Mouse (Mus musculus): ENCODE results near the gene Smurf1. TPM values are rescaled to one million over a fixed set of nuclear protein-coding genes. Genes with fewer than 3 reads are reported as not detected.

Smurf1 gene
- polyA plus RNA-seq, 1 experiment from 2014 or later: 18.0 TPM

GRCm38 (mm10) chr5:144871775-144872174, 93.9 kb downstream of the Smurf1 start:
- H3K27ac ChIP-seq (replicated peaks in 1 of 2; ENCODE audit: control insufficient read depth in 1 of 2, insufficient read depth in 1 of 2, low read depth in 2 of 2, low read length in 2 of 2): no peak overlapping the region
- H3K9ac ChIP-seq (ENCODE audit: low read length): no peak overlapping the region
- no peak overlapping the region for H3K4me2 ChIP-seq (ENCODE audit: low read length)
- ATAC-seq (ENCODE audit: insufficient number of reproducible peaks, insufficient read depth, low FRiP score, low read depth): no peak
- H3K36me3 ChIP-seq (ENCODE audit: control insufficient read depth, insufficient read depth, low read length): peaks cover 2% of the 10 kb centered on the region; the same call in 1 of the 2 replicates
- peaks cover 2 to 7% of the 10 kb centered on the region in 2 experiments; a peak in 3 of 4 replicates for H3K4me1 ChIP-seq (ENCODE audit: control insufficient read depth in 2 of 2, insufficient read depth in 2 of 2, low read length in 2 of 2)
- no peaks in the 10 kb centered on the region for H3K9me3 ChIP-seq (ENCODE audit: control insufficient read depth, low read length)
- 91% methylated on average over 1 of the region's 1 CpGs for WGBS
- no peaks in the 10 kb centered on the region for H3K27me3 ChIP-seq (ENCODE audit: control insufficient read depth, insufficient read depth, low read length)
- no peak overlapping the region for H3K4me3 ChIP-seq (ENCODE audit: control insufficient read depth in 1 of 2, insufficient read depth in 1 of 2, low read depth in 1 of 2, low read length in 2 of 2)

GRCm38 (mm10) chr5:144870782-144871181, 94.9 kb downstream of the Smurf1 start:
- peak overlapping the region in 1 of 2 experiments; percentile 25; a peak in 2 of 4 replicates for H3K27ac ChIP-seq (replicated peaks in 1 of 2; ENCODE audit: control insufficient read depth in 1 of 2, insufficient read depth in 1 of 2, low read depth in 2 of 2, low read length in 2 of 2)
- H3K4me1 ChIP-seq (ENCODE audit: control insufficient read depth in 2 of 2, insufficient read depth in 2 of 2, low read length in 2 of 2): peaks cover under 1 to 6% of the 10 kb centered on the region in 2 experiments; a peak in 3 of 4 replicates
- WGBS: 65% methylated on average over 7 of the region's 7 CpGs
- ATAC-seq (ENCODE audit: insufficient number of reproducible peaks, insufficient read depth, low FRiP score, low read depth): 0 out of 2 replicates have a peak, but pooled peaks have one; percentile 28
- no peaks in the 10 kb centered on the region for H3K9me3 ChIP-seq (ENCODE audit: control insufficient read depth, low read length)
- H3K4me2 ChIP-seq (ENCODE audit: low read length): no peak overlapping the region
- H3K4me3 ChIP-seq (ENCODE audit: control insufficient read depth in 1 of 2, insufficient read depth in 1 of 2, low read depth in 1 of 2, low read length in 2 of 2): no peak overlapping the region
- no peaks in the 10 kb centered on the region for H3K27me3 ChIP-seq (ENCODE audit: control insufficient read depth, insufficient read depth, low read length)
- H3K9ac ChIP-seq (ENCODE audit: low read length): no peak overlapping the region
- no peaks in the 10 kb centered on the region for H3K36me3 ChIP-seq (ENCODE audit: control insufficient read depth, insufficient read depth, low read length)

- 68% methylated on average over 7 of the region's 7 CpGs for WGBS
- no peak for ATAC-seq (ENCODE audit: insufficient number of reproducible peaks, insufficient read depth, low FRiP score, low read depth)
- no peak overlapping the region for H3K4me3 ChIP-seq (ENCODE audit: control insufficient read depth in 1 of 2, insufficient read depth in 1 of 2, low read depth in 1 of 2, low read length in 2 of 2)
- H3K27me3 ChIP-seq (ENCODE audit: control insufficient read depth, insufficient read depth, low read length): no peaks in the 10 kb centered on the region
- H3K27ac ChIP-seq (replicated peaks in 1 of 2; ENCODE audit: control insufficient read depth in 1 of 2, insufficient read depth in 1 of 2, low read depth in 2 of 2, low read length in 2 of 2): peak overlapping the region in 1 of 2 experiments; percentile 10; a peak in 2 of 4 replicates
- no peaks in the 10 kb centered on the region for H3K9me3 ChIP-seq (ENCODE audit: control insufficient read depth, low read length)
- H3K9ac ChIP-seq (ENCODE audit: low read length): no peak overlapping the region
- H3K36me3 ChIP-seq (ENCODE audit: control insufficient read depth, insufficient read depth, low read length): no peaks in the 10 kb centered on the region
- no peak overlapping the region for H3K4me2 ChIP-seq (ENCODE audit: low read length)
- no peaks in the 10 kb centered on the region for H3K4me1 ChIP-seq (ENCODE audit: control insufficient read depth in 2 of 2, insufficient read depth in 2 of 2, low read length in 2 of 2)
Observed at GRCm38 (mm10) chr5:144869466-144869865, 96.2 kb downstream of the Smurf1 start.

- no peak for ATAC-seq (ENCODE audit: insufficient number of reproducible peaks, insufficient read depth, low FRiP score, low read depth)
- WGBS: 60% methylated on average over 8 of the region's 8 CpGs
- no peak overlapping the region for H3K27ac ChIP-seq (replicated peaks in 1 of 2; ENCODE audit: control insufficient read depth in 1 of 2, insufficient read depth in 1 of 2, low read depth in 2 of 2, low read length in 2 of 2)
- no peaks in the 10 kb centered on the region for H3K4me1 ChIP-seq (ENCODE audit: control insufficient read depth in 2 of 2, insufficient read depth in 2 of 2, low read length in 2 of 2)
- no peaks in the 10 kb centered on the region for H3K9me3 ChIP-seq (ENCODE audit: control insufficient read depth, low read length)
- no peaks in the 10 kb centered on the region for H3K36me3 ChIP-seq (ENCODE audit: control insufficient read depth, insufficient read depth, low read length)
- H3K9ac ChIP-seq (ENCODE audit: low read length): no peak overlapping the region
- no peaks in the 10 kb centered on the region for H3K27me3 ChIP-seq (ENCODE audit: control insufficient read depth, insufficient read depth, low read length)
- no peak overlapping the region for H3K4me2 ChIP-seq (ENCODE audit: low read length)
- H3K4me3 ChIP-seq (ENCODE audit: control insufficient read depth in 1 of 2, insufficient read depth in 1 of 2, low read depth in 1 of 2, low read length in 2 of 2): no peak overlapping the region
Observed at GRCm38 (mm10) chr5:144866923-144867322, 98.7 kb downstream of the Smurf1 start.

GRCm38 (mm10) chr5:144860913-144861312, 104.7 kb downstream of the Smurf1 start:
- H3K27ac ChIP-seq (replicated peaks in 1 of 2; ENCODE audit: control insufficient read depth in 1 of 2, insufficient read depth in 1 of 2, low read depth in 2 of 2, low read length in 2 of 2): no peak overlapping the region
- ATAC-seq (ENCODE audit: insufficient number of reproducible peaks, insufficient read depth, low FRiP score, low read depth): no peak
- no peak overlapping the region for H3K4me2 ChIP-seq (ENCODE audit: low read length)
- H3K9me3 ChIP-seq (ENCODE audit: control insufficient read depth, low read length): peaks cover 12% of the 10 kb centered on the region
- no peaks in the 10 kb centered on the region for H3K27me3 ChIP-seq (ENCODE audit: control insufficient read depth, insufficient read depth, low read length)
- no peak overlapping the region for H3K4me3 ChIP-seq (ENCODE audit: control insufficient read depth in 1 of 2, insufficient read depth in 1 of 2, low read depth in 1 of 2, low read length in 2 of 2)
- H3K4me1 ChIP-seq (ENCODE audit: control insufficient read depth in 2 of 2, insufficient read depth in 2 of 2, low read length in 2 of 2): peaks cover 0 to under 1% of the 10 kb centered on the region in 2 experiments; a peak in 2 of 4 replicates
- H3K36me3 ChIP-seq (ENCODE audit: control insufficient read depth, insufficient read depth, low read length): peaks cover 54% of the 10 kb centered on the region
- 96% methylated on average over 8 of the region's 8 CpGs for WGBS
- H3K9ac ChIP-seq (ENCODE audit: low read length): no peak overlapping the region

- H3K27ac ChIP-seq (replicated peaks in 1 of 2; ENCODE audit: control insufficient read depth in 1 of 2, insufficient read depth in 1 of 2, low read depth in 2 of 2, low read length in 2 of 2): no peak overlapping the region
- H3K9me3 ChIP-seq (ENCODE audit: control insufficient read depth, low read length): peaks cover 12% of the 10 kb centered on the region
- H3K4me3 ChIP-seq (ENCODE audit: control insufficient read depth in 1 of 2, insufficient read depth in 1 of 2, low read depth in 1 of 2, low read length in 2 of 2): no peak overlapping the region
- peaks cover 0 to 2% of the 10 kb centered on the region in 2 experiments; a peak in 2 of 4 replicates for H3K4me1 ChIP-seq (ENCODE audit: control insufficient read depth in 2 of 2, insufficient read depth in 2 of 2, low read length in 2 of 2)
- no peak for ATAC-seq (ENCODE audit: insufficient number of reproducible peaks, insufficient read depth, low FRiP score, low read depth)
- H3K4me2 ChIP-seq (ENCODE audit: low read length): no peak overlapping the region
- no peak overlapping the region for H3K9ac ChIP-seq (ENCODE audit: low read length)
- H3K36me3 ChIP-seq (ENCODE audit: control insufficient read depth, insufficient read depth, low read length): peaks cover 70% of the 10 kb centered on the region
- no peaks in the 10 kb centered on the region for H3K27me3 ChIP-seq (ENCODE audit: control insufficient read depth, insufficient read depth, low read length)
- WGBS: 93% methylated on average over 9 of the region's 9 CpGs
Observed at GRCm38 (mm10) chr5:144859284-144859683, 106.4 kb downstream of the Smurf1 start.

GRCm38 (mm10) chr5:144858527-144858926, 107.1 kb downstream of the Smurf1 start:
- Histone ChIP-seq H3K9ac (ENCODE audit: low read length) (no peak overlapping the region), H3K27me3 (ENCODE audit: control insufficient read depth, insufficient read depth, low read length) (no peaks in the 10 kb centered on the region), H3K4me2 (ENCODE audit: low read length) (no peak overlapping the region), H3K36me3 (ENCODE audit: control insufficient read depth, insufficient read depth, low read length) (peaks cover 78% of the 10 kb centered on the region), H3K27ac (replicated peaks in 1 of 2; ENCODE audit: control insufficient read depth in 1 of 2, insufficient read depth in 1 of 2, low read depth in 2 of 2, low read length in 2 of 2) (no peak overlapping the region), H3K9me3 (ENCODE audit: control insufficient read depth, low read length) (peaks cover 12% of the 10 kb centered on the region), H3K4me1 (ENCODE audit: control insufficient read depth in 2 of 2, insufficient read depth in 2 of 2, low read length in 2 of 2) (peaks cover 0 to 2% of the 10 kb centered on the region in 2 experiments; a peak in 2 of 4 replicates), H3K4me3 (ENCODE audit: control insufficient read depth in 1 of 2, insufficient read depth in 1 of 2, low read depth in 1 of 2, low read length in 2 of 2) (no peak overlapping the region)
- WGBS: 89% methylated on average over 15 of the region's 15 CpGs
- ATAC-seq (ENCODE audit: insufficient number of reproducible peaks, insufficient read depth, low FRiP score, low read depth): no peak

- Histone ChIP-seq H3K27ac (replicated peaks in 1 of 2; ENCODE audit: control insufficient read depth in 1 of 2, insufficient read depth in 1 of 2, low read depth in 2 of 2, low read length in 2 of 2) (no peak overlapping the region), H3K4me3 (ENCODE audit: control insufficient read depth in 1 of 2, insufficient read depth in 1 of 2, low read depth in 1 of 2, low read length in 2 of 2) (no peak overlapping the region), H3K36me3 (ENCODE audit: control insufficient read depth, insufficient read depth, low read length) (peaks cover 99% of the 10 kb centered on the region), H3K9ac (ENCODE audit: low read length) (peak overlapping the region; percentile 4; the same call in 1 of the 2 replicates), H3K9me3 (ENCODE audit: control insufficient read depth, low read length) (peaks cover 7% of the 10 kb centered on the region), H3K4me2 (ENCODE audit: low read length) (no peak overlapping the region), H3K27me3 (ENCODE audit: control insufficient read depth, insufficient read depth, low read length) (no peaks in the 10 kb centered on the region), H3K4me1 (ENCODE audit: control insufficient read depth in 2 of 2, insufficient read depth in 2 of 2, low read length in 2 of 2) (peaks cover 0 to 2% of the 10 kb centered on the region in 2 experiments; a peak in 2 of 4 replicates)
- 29% methylated on average over 6 of the region's 6 CpGs for WGBS
- ATAC-seq (ENCODE audit: insufficient number of reproducible peaks, insufficient read depth, low FRiP score, low read depth): no peak
Observed at GRCm38 (mm10) chr5:144855936-144856335, 109.7 kb downstream of the Smurf1 start.

Measured in heart, embryonic 14.5 days (tissue).